Mouse (Mus musculus): ENCODE data around the gene Slc25a23. TPM values are rescaled to one million over a fixed set of nuclear protein-coding genes. Genes with fewer than 3 reads are reported as not detected.
A peak's percentile ranks its signal among the peaks of the same experiment; 100 is the strongest.

Slc25a23 gene
- polyA plus RNA-seq, 1 experiment from 2014 or later = 7.3 TPM

- DNase-seq (ENCODE audit: low spot score) (no peak), ATAC-seq (replicated peaks; ENCODE audit: insufficient number of reproducible peaks, low FRiP score, low TSS enrichment, low read depth) (no peak)
- Histone ChIP-seq H3K27me3 (ENCODE audit: control insufficient read depth, insufficient read depth, low read length) (no peaks in the 10 kb centered on the region), H3K9ac (replicated peaks; ENCODE audit: low read length) (no peak overlapping the region), H3K4me2 (ENCODE audit: low read depth, low read length) (no peak overlapping the region), H3K4me1 (ENCODE audit: control insufficient read depth, insufficient read depth, low read length) (no peaks in the 10 kb centered on the region), H3K27ac (replicated peaks; ENCODE audit: low read depth, low read length) (no peak overlapping the region), H3K36me3 (replicated peaks; ENCODE audit: control insufficient read depth, insufficient read depth, low read depth, low read length) (peaks cover 20% of the 10 kb centered on the region), H3K9me3 (replicated peaks; ENCODE audit: control insufficient read depth, low read length) (no peaks in the 10 kb centered on the region), H3K4me3 (ENCODE audit: low read depth, low read length) (no peak overlapping the region)
- WGBS = 92% methylated on average over 13 of the region's 13 CpGs
Observed at GRCm38 (mm10) chr17:57007137-57007905, 52.3 kb downstream of the Slc25a23 start.

GRCm38 (mm10) chr17:57003994-57004393 is 55.7 kb downstream of the Slc25a23 start:
- Histone ChIP-seq H3K9me3 (replicated peaks; ENCODE audit: control insufficient read depth, low read length) (no peaks in the 10 kb centered on the region), H3K9ac (replicated peaks; ENCODE audit: low read length) (no peak overlapping the region), H3K27me3 (ENCODE audit: control insufficient read depth, insufficient read depth, low read length) (no peaks in the 10 kb centered on the region), H3K36me3 (replicated peaks; ENCODE audit: control insufficient read depth, insufficient read depth, low read depth, low read length) (peaks cover 20% of the 10 kb centered on the region), H3K27ac (replicated peaks; ENCODE audit: low read depth, low read length) (no peak overlapping the region), H3K4me1 (ENCODE audit: control insufficient read depth, insufficient read depth, low read length) (no peaks in the 10 kb centered on the region), H3K4me2 (ENCODE audit: low read depth, low read length) (no peak overlapping the region), H3K4me3 (ENCODE audit: low read depth, low read length) (no peak overlapping the region)
- ATAC-seq (replicated peaks; ENCODE audit: insufficient number of reproducible peaks, low FRiP score, low TSS enrichment, low read depth) = no peak
- WGBS = 89% methylated on average over 5 of the region's 7 CpGs
- DNase-seq (ENCODE audit: low spot score) = no peak

GRCm38 (mm10) chr17:57001228-57001627 is 58.4 kb downstream of the Slc25a23 start:
- H3K27ac ChIP-seq (replicated peaks; ENCODE audit: low read depth, low read length) = no peak overlapping the region
- no peak for ATAC-seq (replicated peaks; ENCODE audit: insufficient number of reproducible peaks, low FRiP score, low TSS enrichment, low read depth)
- no peak overlapping the region for H3K4me3 ChIP-seq (ENCODE audit: low read depth, low read length)
- H3K9me3 ChIP-seq (replicated peaks; ENCODE audit: control insufficient read depth, low read length) = no peaks in the 10 kb centered on the region
- DNase-seq (ENCODE audit: low spot score) = no peak
- H3K4me2 ChIP-seq (ENCODE audit: low read depth, low read length) = no peak overlapping the region
- peaks cover 15% of the 10 kb centered on the region for H3K36me3 ChIP-seq (replicated peaks; ENCODE audit: control insufficient read depth, insufficient read depth, low read depth, low read length)
- H3K27me3 ChIP-seq (ENCODE audit: control insufficient read depth, insufficient read depth, low read length) = no peaks in the 10 kb centered on the region
- H3K4me1 ChIP-seq (ENCODE audit: control insufficient read depth, insufficient read depth, low read length) = no peaks in the 10 kb centered on the region
- 81% methylated on average over 8 of the region's 8 CpGs for WGBS
- H3K9ac ChIP-seq (replicated peaks; ENCODE audit: low read length) = no peak overlapping the region

GRCm38 (mm10) chr17:56999968-57000609 is 59.6 kb downstream of the Slc25a23 start, which contains the start of gene Pspn:
Pspn (minus strand) TSS chr17:57000018.
- Histone ChIP-seq H3K4me1 (ENCODE audit: control insufficient read depth, insufficient read depth, low read length) (no peaks in the 10 kb centered on the region), H3K36me3 (replicated peaks; ENCODE audit: control insufficient read depth, insufficient read depth, low read depth, low read length) (peaks cover 11% of the 10 kb centered on the region), H3K27ac (replicated peaks; ENCODE audit: low read depth, low read length) (no peak within 1 kb of the TSS), H3K27me3 (ENCODE audit: control insufficient read depth, insufficient read depth, low read length) (no peaks in the 10 kb centered on the region), H3K9me3 (replicated peaks; ENCODE audit: control insufficient read depth, low read length) (no peaks in the 10 kb centered on the region), H3K9ac (replicated peaks; ENCODE audit: low read length) (no peak within 1 kb of the TSS), H3K4me2 (ENCODE audit: low read depth, low read length) (no peak within 1 kb of the TSS), H3K4me3 (ENCODE audit: low read depth, low read length) (no peak within 1 kb of the TSS)
- ATAC-seq (replicated peaks; ENCODE audit: insufficient number of reproducible peaks, low FRiP score, low TSS enrichment, low read depth) (no peak), DNase-seq (ENCODE audit: low spot score) (no peak)
- WGBS = 92% methylated on average over 9 of the region's 9 CpGs

- peaks cover 11% of the 10 kb centered on the region for H3K36me3 ChIP-seq (replicated peaks; ENCODE audit: control insufficient read depth, insufficient read depth, low read depth, low read length)
- no peaks in the 10 kb centered on the region for H3K4me1 ChIP-seq (ENCODE audit: control insufficient read depth, insufficient read depth, low read length)
- no peak overlapping the region for H3K27ac ChIP-seq (replicated peaks; ENCODE audit: low read depth, low read length)
- no peak overlapping the region for H3K4me2 ChIP-seq (ENCODE audit: low read depth, low read length)
- ATAC-seq (replicated peaks; ENCODE audit: insufficient number of reproducible peaks, low FRiP score, low TSS enrichment, low read depth) (no peak), DNase-seq (ENCODE audit: low spot score) (no peak)
- no peaks in the 10 kb centered on the region for H3K27me3 ChIP-seq (ENCODE audit: control insufficient read depth, insufficient read depth, low read length)
- 89% methylated on average over 9 of the region's 9 CpGs for WGBS
- H3K4me3 ChIP-seq (ENCODE audit: low read depth, low read length) = no peak overlapping the region
- no peaks in the 10 kb centered on the region for H3K9me3 ChIP-seq (replicated peaks; ENCODE audit: control insufficient read depth, low read length)
- H3K9ac ChIP-seq (replicated peaks; ENCODE audit: low read length) = no peak overlapping the region
Observed at GRCm38 (mm10) chr17:56999414-56999813, 60.2 kb downstream of the Slc25a23 start.

GRCm38 (mm10) chr17:56997029-56997667 is 62.5 kb downstream of the Slc25a23 start, which contains the start of gene Alkbh7:
Alkbh7 (plus strand) TSS chr17:56997339.
- Histone ChIP-seq H3K9ac (replicated peaks; ENCODE audit: low read length) (peak within 1 kb of the TSS; percentile 52), H3K4me2 (ENCODE audit: low read depth, low read length) (peak within 1 kb of the TSS; percentile 67), H3K4me3 (ENCODE audit: low read depth, low read length) (peak within 1 kb of the TSS; percentile 68), H3K36me3 (replicated peaks; ENCODE audit: control insufficient read depth, insufficient read depth, low read depth, low read length) (peaks cover 6% of the 10 kb centered on the region), H3K27me3 (ENCODE audit: control insufficient read depth, insufficient read depth, low read length) (no peaks in the 10 kb centered on the region), H3K9me3 (replicated peaks; ENCODE audit: control insufficient read depth, low read length) (no peaks in the 10 kb centered on the region), H3K4me1 (ENCODE audit: control insufficient read depth, insufficient read depth, low read length) (no peaks in the 10 kb centered on the region), H3K27ac (replicated peaks; ENCODE audit: low read depth, low read length) (no peak within 1 kb of the TSS)
- ATAC-seq (replicated peaks; ENCODE audit: insufficient number of reproducible peaks, low FRiP score, low TSS enrichment, low read depth) (peak; percentile 98), DNase-seq (ENCODE audit: low spot score) (peak; percentile 97)
- under 1% methylated on average over 38 of the region's 38 CpGs for WGBS

- Histone ChIP-seq H3K27ac (replicated peaks; ENCODE audit: low read depth, low read length) (no peak overlapping the region), H3K36me3 (replicated peaks; ENCODE audit: control insufficient read depth, insufficient read depth, low read depth, low read length) (peaks cover 6% of the 10 kb centered on the region), H3K9me3 (replicated peaks; ENCODE audit: control insufficient read depth, low read length) (no peaks in the 10 kb centered on the region), H3K9ac (replicated peaks; ENCODE audit: low read length) (no peak overlapping the region), H3K4me3 (ENCODE audit: low read depth, low read length) (no peak overlapping the region), H3K27me3 (ENCODE audit: control insufficient read depth, insufficient read depth, low read length) (no peaks in the 10 kb centered on the region), H3K4me2 (ENCODE audit: low read depth, low read length) (no peak overlapping the region), H3K4me1 (ENCODE audit: control insufficient read depth, insufficient read depth, low read length) (no peaks in the 10 kb centered on the region)
- no peak for DNase-seq (ENCODE audit: low spot score)
- WGBS = 78% methylated on average over 2 of the region's 2 CpGs
- ATAC-seq (replicated peaks; ENCODE audit: insufficient number of reproducible peaks, low FRiP score, low TSS enrichment, low read depth) = no peak
Observed at GRCm38 (mm10) chr17:56996506-56996905, 63.2 kb downstream of the Slc25a23 start.

- H3K27ac ChIP-seq (replicated peaks; ENCODE audit: low read depth, low read length) = no peak overlapping the region
- H3K27me3 ChIP-seq (ENCODE audit: control insufficient read depth, insufficient read depth, low read length) = no peaks in the 10 kb centered on the region
- no peak overlapping the region for H3K4me3 ChIP-seq (ENCODE audit: low read depth, low read length)
- no peaks in the 10 kb centered on the region for H3K9me3 ChIP-seq (replicated peaks; ENCODE audit: control insufficient read depth, low read length)
- DNase-seq (ENCODE audit: low spot score) (no peak), ATAC-seq (replicated peaks; ENCODE audit: insufficient number of reproducible peaks, low FRiP score, low TSS enrichment, low read depth) (no peak)
- no peak overlapping the region for H3K9ac ChIP-seq (replicated peaks; ENCODE audit: low read length)
- peaks cover 2% of the 10 kb centered on the region; the same call in 1 of the 2 replicates for H3K4me1 ChIP-seq (ENCODE audit: control insufficient read depth, insufficient read depth, low read length)
- WGBS = 89% methylated on average over 8 of the region's 8 CpGs
- H3K36me3 ChIP-seq (replicated peaks; ENCODE audit: control insufficient read depth, insufficient read depth, low read depth, low read length) = peaks cover 6% of the 10 kb centered on the region
- H3K4me2 ChIP-seq (ENCODE audit: low read depth, low read length) = no peak overlapping the region
Observed at GRCm38 (mm10) chr17:56995046-56995445, 64.6 kb downstream of the Slc25a23 start.
